Mouse (Mus musculus): ENCODE measurements around the gene Eps8.

DNA sequence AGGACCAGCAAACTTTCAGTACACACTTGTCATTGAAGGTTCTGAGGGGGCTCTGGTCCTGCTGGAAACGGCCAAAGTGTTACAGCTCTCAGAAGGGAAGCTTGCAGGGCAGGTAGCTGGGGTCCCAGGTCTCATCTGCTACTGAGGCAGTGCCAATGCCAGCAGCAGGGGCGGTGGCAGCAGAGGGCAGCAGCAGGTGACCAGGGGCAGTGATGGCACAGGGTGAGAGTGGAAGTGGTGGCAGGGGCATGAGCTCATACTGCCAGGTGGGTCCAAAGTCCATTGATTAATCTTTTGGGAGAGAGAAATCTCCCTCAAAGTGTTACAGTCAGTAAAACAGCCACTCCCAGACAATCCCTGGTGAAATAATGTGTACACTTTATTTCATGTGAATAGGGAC is 188.4 kb downstream of the Eps8 start:
- no peak for TF ChIP-seq CTCF (IDR thresholded peaks at IDR 0.05; ENCODE audit: extremely low read depth, insufficient read length, insufficient replicate concordance, low read depth, low read length)
- no peak for TF ChIP-seq POLR2A (IDR thresholded peaks at IDR 0.05; ENCODE audit: low read depth, low read length)
